Mouse (Mus musculus): ENCODE results near the gene Gucy1b2. TPM values are rescaled to one million over a fixed set of nuclear protein-coding genes. Genes with fewer than 3 reads are reported as not detected.
A peak's percentile ranks its signal among the peaks of the same experiment; 100 is the strongest.

Gucy1b2 gene
- polyA plus RNA-seq, 1 experiment from 2014 or later = 0.55 TPM

DNA sequence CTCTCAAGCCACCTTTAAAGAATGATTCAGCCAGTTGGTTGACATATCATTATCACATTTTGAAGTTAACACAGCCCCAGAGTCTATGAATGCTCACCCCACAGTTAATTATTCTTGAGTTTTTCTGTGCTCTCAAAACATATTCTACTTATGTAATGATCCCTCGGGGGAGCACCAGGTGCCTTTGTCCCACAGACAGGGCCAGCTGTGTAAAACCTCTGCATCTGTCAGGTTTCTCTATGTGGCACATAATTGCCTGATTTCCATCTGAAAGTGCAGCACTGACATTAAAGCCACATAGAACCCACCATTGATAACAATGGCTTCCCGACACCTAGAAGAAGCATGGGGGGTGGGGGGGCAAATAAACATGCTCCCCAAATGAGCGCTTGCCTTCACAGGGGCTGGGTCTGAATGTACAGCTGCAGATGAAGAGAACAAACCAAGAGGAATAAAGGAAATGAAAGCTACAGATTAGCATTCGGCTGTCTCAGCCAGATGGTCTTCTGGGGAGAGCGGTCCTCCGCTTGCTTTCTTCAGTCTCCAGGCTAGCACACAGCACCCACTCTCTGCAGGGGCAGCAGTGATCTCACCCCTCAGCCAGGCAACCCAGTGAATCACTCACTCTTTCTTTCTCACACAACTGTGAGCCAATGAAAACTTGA, 66.9 kb downstream of the Gucy1b2 start:
- WGBS = 22% methylated on average over 6 of the region's 6 CpGs

GRCm38 (mm10) chr14:62383786-62384299, 72.2 kb downstream of the Gucy1b2 start:
- no peak overlapping the region for H3K27ac ChIP-seq (ENCODE audit: low read length)
- no peaks in the 10 kb centered on the region for H3K27me3 ChIP-seq (ENCODE audit: control insufficient read depth, insufficient read depth, low read depth, low read length)
- H3K4me1 ChIP-seq (ENCODE audit: control insufficient read depth, insufficient read depth, low read length) = no peaks in the 10 kb centered on the region
- H3K9ac ChIP-seq (ENCODE audit: low read depth, low read length) = no peak overlapping the region
- H3K4me2 ChIP-seq (ENCODE audit: low read length) = no peak overlapping the region
- no peak overlapping the region for H3K4me3 ChIP-seq (ENCODE audit: low read depth, low read length)
- no peaks in the 10 kb centered on the region for H3K9me3 ChIP-seq (replicated peaks; ENCODE audit: control insufficient read depth, low read length, poor library complexity, severe bottlenecking)
- no peaks in the 10 kb centered on the region for H3K36me3 ChIP-seq (ENCODE audit: control insufficient read depth, insufficient read depth, low read length)
- WGBS = 95% methylated on average over 3 of the region's 3 CpGs
- ATAC-seq = no peak

More for the DNA sequence above, 66.9 kb downstream of the Gucy1b2 start:
- H3K4me1 ChIP-seq (ENCODE audit: control insufficient read depth, insufficient read depth, low read length) = peaks cover 6% of the 10 kb centered on the region
- ATAC-seq = peak; percentile 84
- H3K4me3 ChIP-seq (ENCODE audit: low read depth, low read length) = no peak overlapping the region
- no peak overlapping the region for H3K9ac ChIP-seq (ENCODE audit: low read depth, low read length)
- peak overlapping the region; percentile 9; the same call in 1 of the 2 replicates for H3K27ac ChIP-seq (ENCODE audit: low read length)
- peak overlapping the region; percentile 24 for H3K4me2 ChIP-seq (ENCODE audit: low read length)
- H3K9me3 ChIP-seq (replicated peaks; ENCODE audit: control insufficient read depth, low read length, poor library complexity, severe bottlenecking) = no peaks in the 10 kb centered on the region
- no peaks in the 10 kb centered on the region for H3K36me3 ChIP-seq (ENCODE audit: control insufficient read depth, insufficient read depth, low read length)
- no peaks in the 10 kb centered on the region for H3K27me3 ChIP-seq (ENCODE audit: control insufficient read depth, insufficient read depth, low read depth, low read length)

DNA sequence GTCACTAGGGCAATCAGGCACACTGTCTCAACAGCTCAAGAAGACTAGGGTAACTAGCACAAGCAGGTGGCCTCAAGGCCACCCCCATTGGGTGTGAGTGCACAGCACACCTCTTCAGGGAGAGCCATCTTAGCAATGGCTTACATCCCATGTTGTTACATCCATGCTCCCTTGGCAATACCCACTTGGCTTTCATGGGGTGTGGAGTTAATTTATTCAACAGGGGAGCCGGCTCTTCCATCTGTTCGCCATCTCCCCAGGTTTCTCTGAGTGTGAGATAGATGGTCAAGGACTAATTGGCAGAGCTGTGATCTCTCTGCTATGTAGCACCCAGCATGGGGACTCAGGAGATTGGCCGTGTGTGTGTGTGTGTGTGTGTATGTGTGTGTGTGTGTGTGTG, 73.0 kb downstream of the Gucy1b2 start:
- Histone ChIP-seq H3K4me2 (ENCODE audit: low read length) (no peak overlapping the region), H3K9ac (ENCODE audit: low read depth, low read length) (no peak overlapping the region), H3K9me3 (replicated peaks; ENCODE audit: control insufficient read depth, low read length, poor library complexity, severe bottlenecking) (no peaks in the 10 kb centered on the region), H3K4me3 (ENCODE audit: low read depth, low read length) (no peak overlapping the region), H3K27ac (ENCODE audit: low read length) (no peak overlapping the region), H3K36me3 (ENCODE audit: control insufficient read depth, insufficient read depth, low read length) (no peaks in the 10 kb centered on the region), H3K4me1 (ENCODE audit: control insufficient read depth, insufficient read depth, low read length) (no peaks in the 10 kb centered on the region), H3K27me3 (ENCODE audit: control insufficient read depth, insufficient read depth, low read depth, low read length) (no peaks in the 10 kb centered on the region)
- ATAC-seq = no peak
- WGBS = 86% methylated on average over 3 of the region's 3 CpGs

- no peaks in the 10 kb centered on the region for H3K36me3 ChIP-seq (ENCODE audit: control insufficient read depth, insufficient read depth, low read length)
Observed at GRCm38 (mm10) chr14:62380606-62381005, 75.5 kb downstream of the Gucy1b2 start.

GRCm38 (mm10) chr14:62379391-62379790, 76.7 kb downstream of the Gucy1b2 start:
- Histone ChIP-seq H3K4me2 (ENCODE audit: low read length) (no peak overlapping the region), H3K36me3 (ENCODE audit: control insufficient read depth, insufficient read depth, low read length) (no peaks in the 10 kb centered on the region), H3K4me1 (ENCODE audit: control insufficient read depth, insufficient read depth, low read length) (no peaks in the 10 kb centered on the region), H3K9me3 (replicated peaks; ENCODE audit: control insufficient read depth, low read length, poor library complexity, severe bottlenecking) (no peaks in the 10 kb centered on the region), H3K27ac (ENCODE audit: low read length) (no peak overlapping the region), H3K4me3 (ENCODE audit: low read depth, low read length) (no peak overlapping the region), H3K9ac (ENCODE audit: low read depth, low read length) (no peak overlapping the region), H3K27me3 (ENCODE audit: control insufficient read depth, insufficient read depth, low read depth, low read length) (no peaks in the 10 kb centered on the region)
- WGBS = 90% methylated on average over 2 of the region's 2 CpGs
- no peak for ATAC-seq

More at GRCm38 (mm10) chr14:62380606-62381005, 75.5 kb downstream of the Gucy1b2 start:
- no peak overlapping the region for H3K4me3 ChIP-seq (ENCODE audit: low read depth, low read length)
- H3K27me3 ChIP-seq (ENCODE audit: control insufficient read depth, insufficient read depth, low read depth, low read length) = no peaks in the 10 kb centered on the region
- no peaks in the 10 kb centered on the region for H3K4me1 ChIP-seq (ENCODE audit: control insufficient read depth, insufficient read depth, low read length)
- 62% methylated on average over 6 of the region's 6 CpGs for WGBS
- ATAC-seq = no peak
- no peak overlapping the region for H3K27ac ChIP-seq (ENCODE audit: low read length)
- no peaks in the 10 kb centered on the region for H3K9me3 ChIP-seq (replicated peaks; ENCODE audit: control insufficient read depth, low read length, poor library complexity, severe bottlenecking)
- no peak overlapping the region for H3K4me2 ChIP-seq (ENCODE audit: low read length)
- H3K9ac ChIP-seq (ENCODE audit: low read depth, low read length) = no peak overlapping the region

DNA sequence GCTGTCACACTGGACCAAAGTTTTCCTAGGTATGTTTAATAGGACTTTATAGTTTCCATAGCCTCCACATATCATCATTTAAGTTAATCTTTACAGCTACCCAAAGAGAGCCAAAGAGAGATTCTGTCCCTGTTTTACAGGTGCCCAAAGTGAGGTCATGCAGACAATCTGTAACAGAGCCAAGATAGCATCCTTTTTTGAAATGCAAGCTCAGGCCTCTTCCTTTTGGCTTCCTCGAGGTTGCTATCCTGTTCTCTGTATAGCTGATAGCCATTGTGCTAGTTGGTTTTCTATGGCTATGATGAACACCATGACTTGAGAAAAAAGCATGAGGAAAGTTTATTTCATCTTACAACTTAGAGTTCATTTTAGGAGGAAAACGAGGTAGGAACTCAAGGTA, 80.0 kb downstream of the Gucy1b2 start:
- Histone ChIP-seq H3K4me3 (ENCODE audit: low read depth, low read length) (no peak overlapping the region), H3K4me1 (ENCODE audit: control insufficient read depth, insufficient read depth, low read length) (no peaks in the 10 kb centered on the region), H3K4me2 (ENCODE audit: low read length) (no peak overlapping the region), H3K27me3 (ENCODE audit: control insufficient read depth, insufficient read depth, low read depth, low read length) (no peaks in the 10 kb centered on the region), H3K9ac (ENCODE audit: low read depth, low read length) (no peak overlapping the region), H3K9me3 (replicated peaks; ENCODE audit: control insufficient read depth, low read length, poor library complexity, severe bottlenecking) (no peaks in the 10 kb centered on the region), H3K27ac (ENCODE audit: low read length) (no peak overlapping the region), H3K36me3 (ENCODE audit: control insufficient read depth, insufficient read depth, low read length) (no peaks in the 10 kb centered on the region)
- WGBS = 87% methylated on average over 2 of the region's 2 CpGs
- ATAC-seq = no peak

GRCm38 (mm10) chr14:62375694-62376093, 80.4 kb downstream of the Gucy1b2 start:
- Histone ChIP-seq H3K4me3 (ENCODE audit: low read depth, low read length) (no peak overlapping the region), H3K36me3 (ENCODE audit: control insufficient read depth, insufficient read depth, low read length) (no peaks in the 10 kb centered on the region), H3K4me2 (ENCODE audit: low read length) (no peak overlapping the region), H3K4me1 (ENCODE audit: control insufficient read depth, insufficient read depth, low read length) (no peaks in the 10 kb centered on the region), H3K27me3 (ENCODE audit: control insufficient read depth, insufficient read depth, low read depth, low read length) (no peaks in the 10 kb centered on the region), H3K27ac (ENCODE audit: low read length) (no peak overlapping the region), H3K9ac (ENCODE audit: low read depth, low read length) (no peak overlapping the region), H3K9me3 (replicated peaks; ENCODE audit: control insufficient read depth, low read length, poor library complexity, severe bottlenecking) (no peaks in the 10 kb centered on the region)
- ATAC-seq = no peak

DNA sequence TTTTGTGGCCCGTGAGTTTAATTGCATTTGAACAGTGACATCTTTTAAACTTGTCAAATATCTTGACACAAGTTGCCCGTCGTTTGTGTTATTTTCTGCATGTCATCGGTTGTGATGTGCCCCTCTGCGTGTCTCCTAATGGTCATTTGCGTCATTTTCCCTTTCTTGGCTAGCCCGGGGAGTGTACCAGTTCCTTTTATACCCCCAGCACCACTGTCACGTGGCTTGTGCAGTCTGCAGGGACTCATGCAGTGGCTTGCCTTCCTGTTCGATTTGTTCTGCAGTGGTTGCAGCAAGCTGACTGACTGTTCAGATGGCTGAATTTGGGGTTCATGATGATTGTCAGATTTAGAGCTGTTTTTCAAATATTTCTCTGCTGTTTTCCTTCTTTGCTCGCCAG, 82.1 kb downstream of the Gucy1b2 start:
- WGBS = 80% methylated on average over 10 of the region's 10 CpGs
- H3K4me3 ChIP-seq (ENCODE audit: low read depth, low read length) = no peak overlapping the region
- ATAC-seq = no peak
- no peak overlapping the region for H3K9ac ChIP-seq (ENCODE audit: low read depth, low read length)
- H3K27ac ChIP-seq (ENCODE audit: low read length) = no peak overlapping the region
- no peaks in the 10 kb centered on the region for H3K36me3 ChIP-seq (ENCODE audit: control insufficient read depth, insufficient read depth, low read length)
- no peaks in the 10 kb centered on the region for H3K4me1 ChIP-seq (ENCODE audit: control insufficient read depth, insufficient read depth, low read length)
- no peak overlapping the region for H3K4me2 ChIP-seq (ENCODE audit: low read length)
- no peaks in the 10 kb centered on the region for H3K9me3 ChIP-seq (replicated peaks; ENCODE audit: control insufficient read depth, low read length, poor library complexity, severe bottlenecking)
- no peaks in the 10 kb centered on the region for H3K27me3 ChIP-seq (ENCODE audit: control insufficient read depth, insufficient read depth, low read depth, low read length)

- no peaks in the 10 kb centered on the region for H3K4me1 ChIP-seq (ENCODE audit: control insufficient read depth, insufficient read depth, low read length)
- H3K4me2 ChIP-seq (ENCODE audit: low read length) = no peak overlapping the region
- H3K9me3 ChIP-seq (replicated peaks; ENCODE audit: control insufficient read depth, low read length, poor library complexity, severe bottlenecking) = no peaks in the 10 kb centered on the region
- H3K9ac ChIP-seq (ENCODE audit: low read depth, low read length) = no peak overlapping the region
- H3K27me3 ChIP-seq (ENCODE audit: control insufficient read depth, insufficient read depth, low read depth, low read length) = no peaks in the 10 kb centered on the region
- no peak for ATAC-seq
- WGBS = 80% methylated on average over 6 of the region's 6 CpGs
- H3K4me3 ChIP-seq (ENCODE audit: low read depth, low read length) = no peak overlapping the region
- no peak overlapping the region for H3K27ac ChIP-seq (ENCODE audit: low read length)
- H3K36me3 ChIP-seq (ENCODE audit: control insufficient read depth, insufficient read depth, low read length) = no peaks in the 10 kb centered on the region
Observed at GRCm38 (mm10) chr14:62370819-62371218, 85.3 kb downstream of the Gucy1b2 start.
